Mouse (Mus musculus) forebrain, embryonic 10.5 days (tissue): ENCODE data around the gene Mup13. TPM values are rescaled to one million over a fixed set of nuclear protein-coding genes. Genes with fewer than 3 reads are reported as not detected.
"Not testable (repeated sequence)": the region's sequence is repeated elsewhere in the genome, so short reads cannot be mapped to it uniquely, and the experiment has no call there.

ENCODE experiments used
- DNase-seq: peaks from one replicate; pipeline ENCODE4 v3.0.0-alpha.2; 2017; ENCODE audit warnings: low spot score; ENCODE audit errors: extremely low spot score
- H3K27ac ChIP-seq: fragments of 300-500 bp; sonication (generic); 2 replicates; pipeline ENCODE4 v1.5.1; 2016; ENCODE audit warnings: mild to moderate bottlenecking
- H3K27me3 ChIP-seq: fragments of 300-500 bp; sonication (generic); 2 replicates; pipeline ENCODE4 v1.6.1; 2016; ENCODE audit warnings: mild to moderate bottlenecking; ENCODE audit not compliant: poor library complexity, severe bottlenecking
- H3K36me3 ChIP-seq: fragments of 300-500 bp; sonication (generic); replicated peaks from 2 replicates; pipeline ENCODE4 v1.6.1; 2016; ENCODE audit warnings: mild to moderate bottlenecking, moderate library complexity
- H3K4me1 ChIP-seq: fragments of 300-500 bp; sonication (generic); 2 replicates; pipeline ENCODE4 v1.6.1; 2016
- H3K4me3 ChIP-seq: fragments of 300-500 bp; sonication (generic); 2 replicates; pipeline ENCODE4 v1.5.1; 2016; ENCODE audit warnings: mild to moderate bottlenecking, moderate library complexity
- H3K9me3 ChIP-seq: fragments of 300-500 bp; sonication (generic); 2 replicates; pipeline ENCODE4 v1.6.1; 2016; ENCODE audit warnings: mild to moderate bottlenecking, moderate library complexity
- WGBS: fragments of 180-500 bp; shearing (Covaris S2); methylation state at CpG from one replicate; pipeline ENCODE4 v1.1.7; 2016; 5-methylcytosine and 5-hydroxymethylcytosine counted together
- polyA plus RNA-seq: library from polyadenylated mRNA; unstranded; fragments of >200 nt; fragmentation: Nextera tagmentation; extraction: Ambion mirVana; gene quantifications from 2 replicates; pipeline ENCODE4 v1.2.1, GENCODE M21; 2016

Gene Mup13
- not detected in 2 replicates for polyA plus RNA-seq

DNA sequence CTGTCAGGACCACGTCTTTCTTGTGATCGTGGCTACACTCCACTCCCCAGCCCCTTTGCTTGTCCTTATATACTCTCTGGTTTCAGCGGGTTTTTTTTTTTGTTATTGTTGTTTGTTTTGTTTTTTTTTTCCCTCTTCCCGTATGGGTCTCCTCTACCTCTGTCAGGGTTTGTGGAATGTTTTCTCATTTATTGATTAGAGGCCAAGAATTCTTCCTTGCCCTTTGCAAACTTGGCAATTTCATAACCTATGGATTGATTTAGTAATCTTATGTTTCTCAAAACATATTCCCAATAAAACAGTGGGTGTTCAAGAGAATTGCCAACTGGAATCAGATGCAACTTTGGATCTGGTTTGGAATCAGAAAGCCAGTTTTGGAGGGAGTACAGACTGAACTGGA is at the start of gene Mup13:
Gene Mup13, minus strand, starts transcription at position 101 of the 400 bp plus-strand sequence.
- H3K36me3 ChIP-seq, H3K27me3 ChIP-seq, H3K9me3 ChIP-seq, H3K4me3 ChIP-seq, H3K4me1 ChIP-seq, H3K27ac ChIP-seq, DNase-seq: not testable (repeated sequence)
- 90% methylated on average over 4 of the region's 4 CpGs for WGBS

Other genes starting within 250 kb of the Mup13 start
- not detected in 2 replicates for gene Mup14, start 75.7 kb upstream of the Mup13 start, polyA plus RNA-seq
- gene Mup15, start 211.5 kb upstream of the Mup13 start, polyA plus RNA-seq = not detected in 2 replicates